Mouse (Mus musculus): ENCODE measurements at regions not wholly inside any gene's neighbourhood (a gene's known extent, or its start where the extent isn't known, plus 50 kb on each side); places are given as distances from the start of the nearest gene placed in this dataset.

DNA sequence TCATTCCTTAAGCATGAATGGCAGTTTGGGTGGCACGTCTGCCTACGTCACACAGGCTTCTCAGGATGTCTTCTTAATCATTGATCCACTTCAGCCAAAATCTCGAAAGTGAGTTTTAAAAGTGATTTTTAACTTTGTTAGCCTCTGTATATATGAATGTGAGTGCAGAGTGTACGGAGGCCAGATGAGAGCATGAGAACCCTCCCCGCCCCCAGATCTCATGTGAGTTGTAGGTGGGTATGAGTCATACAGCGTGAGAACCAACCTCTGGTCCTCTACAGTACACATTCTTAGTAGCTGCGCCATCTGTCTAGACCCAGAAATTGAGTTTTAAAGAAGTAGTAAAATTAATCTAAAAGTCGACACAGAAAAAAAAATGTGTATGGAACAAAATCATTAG, 322.1 kb downstream of the Qdpr start:
- DNase-seq (ENCODE audit: low read depth, low spot score) = no peak

DNA sequence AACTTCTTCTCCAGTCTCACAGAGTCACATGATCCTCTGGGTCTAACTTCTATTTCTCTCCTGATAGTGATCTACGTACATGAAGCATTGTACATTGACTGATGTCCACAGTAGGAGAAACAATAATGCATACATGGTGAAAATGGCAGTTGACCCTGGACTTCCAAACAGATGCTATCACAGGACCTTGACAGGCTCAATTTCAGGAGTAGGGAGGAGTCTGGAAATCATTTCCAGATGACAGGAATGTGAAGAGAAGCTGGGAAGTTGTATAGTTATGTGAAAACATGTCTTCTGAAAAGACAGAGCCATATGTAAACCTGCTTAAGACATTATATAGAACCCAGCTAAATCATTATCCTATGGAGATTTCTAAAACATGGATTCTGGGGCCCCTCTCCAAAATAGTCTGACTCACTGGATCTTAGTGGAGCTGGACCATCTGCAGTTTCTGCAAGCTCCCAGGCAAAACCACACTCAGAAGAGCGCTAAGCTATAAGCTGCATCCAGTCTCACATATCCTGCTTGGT, 322.3 kb upstream of the Ldb2 start:
- DNase-seq (ENCODE audit: low read depth, low spot score) = no peak

DNA sequence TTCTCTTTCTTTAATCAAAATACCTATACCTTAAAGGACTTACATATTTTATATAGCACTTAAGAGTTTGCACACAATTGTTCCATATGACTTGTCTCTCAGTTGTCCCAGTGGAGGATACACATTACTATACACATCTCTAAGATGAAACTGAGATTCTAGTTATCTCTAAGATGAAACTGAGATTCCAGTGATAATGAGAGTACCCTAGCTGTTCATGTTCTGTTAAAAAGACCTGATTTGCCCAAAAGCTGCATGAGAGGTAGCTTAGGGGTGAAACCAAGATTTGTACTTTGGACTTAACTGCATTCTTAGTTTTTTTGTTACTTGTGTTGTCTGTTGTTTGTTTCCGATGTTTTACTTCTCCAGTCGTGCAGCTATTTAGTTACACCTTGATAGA, 320.3 kb upstream of the Ldb2 start:
- no peak for DNase-seq (ENCODE audit: low read depth, low spot score)

GRCm38 (mm10) chr5:45111246-45111645, 311.8 kb upstream of the Ldb2 start:
- DNase-seq (ENCODE audit: low read depth, low spot score) = no peak

- no peak for DNase-seq (ENCODE audit: low read depth, low spot score)
Observed at GRCm38 (mm10) chr5:45110797-45111196, 311.3 kb upstream of the Ldb2 start.

DNA sequence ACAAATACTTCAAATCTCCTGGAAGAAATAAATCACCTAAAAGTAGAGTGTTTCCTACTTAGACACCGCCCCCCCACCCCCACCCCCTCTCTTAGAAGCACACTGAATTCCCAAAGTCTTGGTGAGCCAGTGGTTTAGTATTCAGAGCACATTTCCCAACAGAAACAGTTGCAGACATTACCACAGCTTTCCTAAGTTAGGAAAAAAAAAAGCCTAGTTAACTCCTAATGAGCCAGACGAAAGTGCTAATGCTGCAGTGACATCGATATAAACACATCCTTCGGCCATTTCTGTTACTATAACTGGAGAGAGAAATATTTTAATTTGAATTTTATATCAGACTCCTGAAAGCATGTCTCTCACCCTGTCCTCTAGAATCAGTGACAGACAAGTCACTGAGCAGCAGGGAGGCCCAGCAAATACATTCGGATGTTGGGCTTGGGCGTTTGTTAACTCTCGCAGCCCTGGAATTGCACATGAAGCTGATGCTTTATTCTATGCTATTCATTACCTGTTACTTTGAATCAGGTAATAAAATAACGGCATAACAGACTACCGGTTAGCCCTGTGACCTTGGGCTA, 305.8 kb upstream of the Ldb2 start:
- no peak for DNase-seq (ENCODE audit: low read depth, low spot score)

DNA sequence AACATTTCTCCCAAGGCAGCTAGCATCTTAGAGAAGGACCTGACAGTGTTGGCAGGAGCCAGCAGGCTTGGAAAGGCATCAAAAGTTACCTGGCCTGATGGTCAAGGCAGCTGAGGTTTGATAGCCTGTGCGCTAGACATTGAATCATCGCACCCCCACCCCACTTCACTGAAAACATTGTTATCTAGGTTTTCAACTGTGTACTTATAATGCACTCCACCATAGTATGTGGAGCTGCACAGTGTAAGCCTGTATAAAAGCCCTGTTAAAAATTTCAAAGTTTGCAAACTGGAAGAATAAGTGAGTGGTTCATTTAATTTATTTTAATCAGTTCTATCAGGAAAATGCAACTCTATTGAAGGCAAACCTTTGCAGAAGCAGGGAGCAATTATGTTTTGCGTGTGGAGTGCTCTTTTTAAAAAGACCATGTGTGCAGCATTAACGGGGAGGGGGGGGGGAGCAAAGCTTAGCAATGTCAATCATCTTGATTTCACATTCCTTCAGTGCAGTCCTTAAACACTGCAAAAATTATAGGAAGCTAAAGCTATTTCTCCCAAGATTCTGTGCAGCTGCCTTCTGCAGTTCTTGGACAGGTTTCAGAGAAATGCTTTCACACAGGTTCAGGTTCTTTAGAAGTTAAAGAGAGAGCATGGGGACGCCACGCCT, 304.4 kb upstream of the Ldb2 start:
- DNase-seq (ENCODE audit: low read depth, low spot score) = no peak

DNA sequence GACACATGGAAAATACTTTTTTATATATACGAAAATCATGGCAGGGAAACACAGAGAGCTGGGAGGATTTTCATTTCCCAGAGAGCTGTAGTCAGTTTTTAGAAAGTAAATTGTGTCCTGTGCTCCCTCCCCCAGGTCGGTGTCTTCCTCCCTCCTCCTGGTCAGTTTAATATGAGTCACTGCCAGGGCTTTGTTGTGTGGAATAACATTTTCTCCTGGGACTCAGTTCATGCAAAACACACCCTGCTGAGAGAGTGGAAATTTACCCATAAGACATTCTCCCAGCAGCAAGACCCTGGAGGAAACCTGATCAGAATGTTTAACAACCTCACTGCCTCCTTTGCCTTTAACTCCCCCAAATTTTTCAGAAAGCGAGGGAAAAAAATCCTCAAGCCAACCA, 303.2 kb upstream of the Ldb2 start:
- DNase-seq (ENCODE audit: low read depth, low spot score) = peak; percentile 60

GRCm38 (mm10) chr5:45101777-45102176, 302.3 kb upstream of the Ldb2 start:
- DNase-seq (ENCODE audit: low read depth, low spot score) = no peak

GRCm38 (mm10) chr5:45099082-45099481, 299.6 kb upstream of the Ldb2 start:
- no peak for DNase-seq (ENCODE audit: low read depth, low spot score)

DNA sequence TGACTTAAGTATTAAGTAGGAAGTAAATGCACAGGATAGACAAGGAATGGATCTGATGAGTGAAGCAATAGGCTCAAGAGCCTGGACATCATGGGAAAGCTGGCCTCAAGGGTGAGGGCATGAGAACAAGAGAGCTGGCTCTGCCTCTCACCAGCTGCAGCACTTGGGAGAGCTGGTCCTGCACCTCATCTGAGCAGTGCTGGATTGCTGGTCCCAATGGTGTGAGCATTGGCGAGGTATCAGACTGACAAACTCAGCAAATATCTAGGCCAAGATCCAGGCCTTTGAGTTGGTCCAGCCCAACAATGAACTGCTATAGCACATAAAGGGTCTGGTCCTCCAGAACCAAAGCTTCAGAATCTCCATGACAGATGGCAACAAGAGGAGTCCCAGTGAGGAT, 298.5 kb upstream of the Ldb2 start:
- peak; percentile 50 for DNase-seq (ENCODE audit: low read depth, low spot score)

DNA sequence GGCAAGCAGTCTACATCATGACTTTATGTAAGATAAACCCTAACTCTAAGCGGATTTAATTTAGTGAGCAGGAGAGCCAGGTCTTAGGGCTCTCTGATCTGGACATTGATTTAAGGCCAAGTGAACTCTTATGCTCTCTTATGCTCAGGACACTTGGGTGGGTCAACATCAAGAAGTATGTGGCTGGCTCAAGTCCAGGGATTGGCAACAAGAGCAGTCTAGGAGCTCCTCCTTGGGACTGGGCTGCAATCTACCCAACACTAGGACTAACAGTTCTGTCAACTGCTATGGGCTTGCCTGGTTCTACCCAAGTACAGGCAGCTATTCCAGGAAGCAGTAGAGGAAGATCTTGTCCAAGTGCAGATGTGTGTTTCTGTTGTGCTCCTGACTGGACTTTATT, 285.3 kb upstream of the Ldb2 start:
- no peak for DNase-seq (ENCODE audit: low read depth, low spot score)

GRCm38 (mm10) chr5:45082601-45083000, 283.1 kb upstream of the Ldb2 start:
- DNase-seq (ENCODE audit: low read depth, low spot score) = no peak

DNA sequence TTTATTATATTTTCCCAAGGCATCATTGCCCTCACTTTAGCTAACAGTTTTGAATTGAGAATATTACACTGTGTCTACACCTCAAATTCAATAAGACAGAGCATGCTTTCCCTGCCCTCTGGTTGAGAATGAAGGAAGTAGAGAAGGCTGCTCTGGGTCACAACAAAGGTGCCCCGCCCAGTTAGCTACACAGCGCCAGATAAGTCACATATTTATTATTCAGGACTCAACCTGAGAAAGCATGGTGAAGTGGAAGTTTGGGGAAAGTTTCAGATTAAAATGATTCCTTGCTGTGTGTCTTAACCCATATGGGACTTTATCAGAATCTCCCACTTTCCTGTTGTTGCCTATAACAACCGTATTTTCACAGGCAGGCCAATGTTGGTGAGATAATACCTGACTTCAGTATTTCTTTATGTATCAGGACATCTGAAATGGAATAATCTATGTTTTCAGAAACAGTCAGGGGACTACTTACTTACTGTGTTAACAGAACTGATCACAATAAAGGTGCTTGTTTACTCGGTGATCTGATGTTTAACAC, 276.9 kb upstream of the Ldb2 start:
- DNase-seq (ENCODE audit: low read depth, low spot score) = no peak

DNA sequence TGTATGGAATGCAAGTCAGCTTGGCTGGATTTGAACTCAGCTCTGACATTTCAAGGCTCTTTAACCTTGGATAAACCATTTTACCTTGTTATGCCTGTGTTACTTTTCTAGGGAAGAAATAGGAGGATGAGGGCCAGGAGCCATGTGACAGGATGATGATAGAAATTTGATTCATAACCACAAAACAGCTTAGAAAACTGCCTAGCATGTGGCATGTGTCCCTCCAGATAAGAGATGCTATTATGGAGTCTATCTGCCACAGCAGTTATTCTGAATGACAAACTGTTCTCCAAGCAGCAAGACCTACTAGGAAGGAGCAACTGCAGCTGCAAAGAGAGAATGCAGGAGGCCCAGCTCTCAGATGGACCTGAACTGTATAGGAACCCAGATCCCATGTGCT, 275.7 kb upstream of the Ldb2 start:
- DNase-seq (ENCODE audit: low read depth, low spot score) = no peak

GRCm38 (mm10) chr5:45072529-45072928, 273.0 kb upstream of the Ldb2 start:
- no peak for DNase-seq (ENCODE audit: low read depth, low spot score)

DNA sequence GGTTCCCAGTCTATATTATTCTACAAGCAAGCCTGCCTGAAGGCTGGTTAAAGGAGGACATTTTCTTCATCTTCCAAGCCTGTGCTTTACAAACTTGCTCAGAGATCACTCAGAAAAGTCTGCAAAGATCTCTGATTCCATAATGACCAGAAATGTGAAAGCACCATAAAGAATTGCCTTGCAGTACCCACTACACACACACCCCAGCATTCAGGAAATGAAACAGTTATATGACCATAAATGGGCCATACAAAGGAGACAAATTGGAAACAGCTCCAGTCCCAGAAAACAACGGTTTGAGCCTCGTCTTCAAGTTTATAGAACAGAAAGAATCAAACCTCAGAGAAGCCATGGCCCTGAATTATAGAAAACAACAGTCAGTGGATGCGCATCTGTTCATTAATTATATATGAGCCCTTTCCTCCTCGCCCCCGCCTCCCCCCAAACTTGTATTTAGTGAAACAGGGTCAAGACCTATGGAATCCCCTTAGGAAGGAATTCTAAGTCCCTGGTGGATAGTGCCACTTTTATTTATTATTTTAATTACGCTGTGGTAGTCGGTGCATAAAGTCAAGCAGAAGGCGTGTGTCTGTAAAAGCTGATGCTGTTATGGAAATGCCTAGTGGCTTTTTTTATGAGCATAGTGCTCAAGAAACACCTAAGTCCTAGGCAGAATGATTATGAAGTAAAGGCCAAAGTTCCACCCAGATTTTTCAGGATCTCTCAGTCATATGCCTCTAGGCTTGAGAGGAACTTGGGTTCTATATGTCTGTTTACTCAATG, 266.6 kb upstream of the Ldb2 start:
- no peak for DNase-seq (ENCODE audit: low read depth, low spot score)

- no peak for DNase-seq (ENCODE audit: low read depth, low spot score)
Observed at GRCm38 (mm10) chr5:45062567-45062966, 263.1 kb upstream of the Ldb2 start.

DNA sequence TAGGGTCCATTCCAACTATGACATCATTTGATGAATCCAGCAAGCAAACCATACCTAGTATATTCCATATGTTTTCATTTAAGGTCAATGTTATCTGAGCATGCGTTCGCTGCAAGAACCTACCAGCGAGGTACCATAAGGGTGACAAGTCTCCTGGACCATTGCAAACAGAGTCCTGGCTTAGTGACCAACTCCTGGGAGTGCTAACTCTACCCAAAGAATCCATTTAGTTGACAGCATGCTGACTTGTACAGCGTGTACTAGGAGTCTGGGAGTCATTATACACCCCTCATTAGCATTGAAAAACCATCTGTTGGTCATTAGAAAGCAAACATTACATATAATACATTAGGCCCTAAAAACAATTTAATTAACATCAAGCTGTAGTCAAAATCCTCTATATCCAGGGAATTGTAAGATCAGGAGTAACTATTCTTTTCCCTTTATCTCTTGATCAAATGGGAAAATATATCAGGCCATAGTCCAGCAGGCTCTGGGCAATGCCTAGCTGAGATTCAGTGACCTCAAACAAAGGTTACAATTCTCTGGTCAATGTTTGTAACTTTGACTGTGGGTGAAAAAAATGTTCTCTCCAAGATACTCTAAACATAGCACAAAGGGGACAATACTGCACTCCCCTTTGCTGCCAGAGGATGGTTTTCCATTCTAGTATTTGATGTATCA, 255.9 kb upstream of the Ldb2 start:
- DNase-seq (ENCODE audit: low read depth, low spot score) = peak; percentile 10

GRCm38 (mm10) chr5:45049410-45049809, 249.9 kb upstream of the Ldb2 start:
- DNase-seq (ENCODE audit: low read depth, low spot score) = no peak

DNA sequence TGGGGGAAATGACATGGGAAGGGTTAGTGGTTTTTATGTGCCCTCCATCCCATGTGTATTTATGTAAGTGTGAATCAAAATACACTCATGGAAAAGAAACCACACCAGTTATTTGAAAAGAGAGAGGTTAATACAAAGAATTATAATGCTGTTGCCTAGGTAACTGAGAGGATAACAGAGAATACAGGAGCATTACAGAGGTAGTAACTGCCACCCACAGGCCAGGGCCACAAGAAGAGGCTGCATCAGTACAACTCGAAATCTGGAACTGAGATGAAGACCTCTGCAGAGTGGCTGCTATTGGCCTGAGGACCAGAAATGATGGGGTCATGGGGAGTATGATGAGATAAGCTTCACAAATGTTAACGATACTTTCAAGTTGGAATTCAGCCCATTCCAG, 243.4 kb upstream of the Ldb2 start:
- DNase-seq (ENCODE audit: low read depth, low spot score) = no peak

DNA sequence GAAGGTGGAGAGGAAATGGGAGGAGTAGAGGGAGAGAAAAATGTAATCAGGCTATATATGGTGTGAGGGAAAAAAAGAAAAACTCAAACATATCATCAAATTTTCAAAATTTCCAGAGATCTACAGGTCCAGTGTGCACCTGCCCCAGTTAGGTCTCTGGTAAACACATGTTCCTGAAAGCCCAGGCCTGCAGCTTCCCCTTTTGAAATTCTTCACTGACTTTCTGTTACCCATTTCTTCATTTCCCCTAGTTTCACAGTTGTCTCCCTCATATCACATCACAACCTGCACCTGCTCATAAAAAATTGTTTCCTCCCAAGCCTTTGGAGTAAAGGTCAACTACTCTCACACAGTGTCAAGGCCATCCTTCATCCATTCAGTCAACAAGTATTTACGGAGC, 236.9 kb upstream of the Ldb2 start:
- DNase-seq (ENCODE audit: low read depth, low spot score) = no peak
